Mouse (Mus musculus) heart, embryonic 12.5 days (tissue): ENCODE measurements around the gene AV320801. TPM values are rescaled to one million over a fixed set of nuclear protein-coding genes. Genes with fewer than 3 reads are reported as not detected.
"Not testable (repeated sequence)": the region's sequence is repeated elsewhere in the genome, so short reads cannot be mapped to it uniquely, and the experiment has no call there.

Experiments used
- ATAC-seq: fragments of 200-750 bp; cut with Nextera tagmentation; 2 replicates; pipeline ENCODE4 v1.8.0; 2017; ENCODE audit warnings: moderate TSS enrichment, moderate library complexity; ENCODE audit not compliant: insufficient number of reproducible peaks, low FRiP score
- H3K27ac ChIP-seq: fragments of 300-500 bp; sonication (generic); 2 replicates; pipeline ENCODE4 v1.5.1; 2016; ENCODE audit warnings: mild to moderate bottlenecking, moderate library complexity; ENCODE audit not compliant: poor library complexity, severe bottlenecking
- H3K27me3 ChIP-seq: fragments of 300-500 bp; sonication (generic); replicated peaks from 2 replicates; pipeline ENCODE4 v1.6.1; 2016; ENCODE audit warnings: mild to moderate bottlenecking, moderate library complexity
- H3K36me3 ChIP-seq: fragments of 300-500 bp; sonication (generic); 2 replicates; pipeline ENCODE4 v1.6.1; 2016; ENCODE audit warnings: mild to moderate bottlenecking, moderate library complexity
- H3K4me1 ChIP-seq: fragments of 300-500 bp; sonication (generic); replicated peaks from 2 replicates; pipeline ENCODE4 v1.6.1; 2016; ENCODE audit warnings: mild to moderate bottlenecking
- H3K4me2 ChIP-seq: fragments of 300-500 bp; sonication (generic); 2 replicates; pipeline ENCODE4 v1.6.1; 2016; ENCODE audit warnings: mild to moderate bottlenecking, moderate library complexity
- H3K4me3 ChIP-seq: fragments of 300-500 bp; sonication (generic); 2 replicates; pipeline ENCODE4 v1.5.1; 2016; ENCODE audit warnings: mild to moderate bottlenecking
- H3K9ac ChIP-seq: fragments of 300-500 bp; sonication (generic); 2 replicates; pipeline ENCODE4 v1.6.1; 2016; ENCODE audit warnings: mild to moderate bottlenecking, moderate library complexity
- H3K9me3 ChIP-seq: fragments of 300-500 bp; sonication (generic); replicated peaks from 2 replicates; pipeline ENCODE4 v1.6.1; 2016; ENCODE audit warnings: mild to moderate bottlenecking, moderate library complexity
- WGBS: fragments of 180-500 bp; shearing (Covaris S2); methylation state at CpG from one replicate; pipeline ENCODE4 v1.1.7; 2016; 5-methylcytosine and 5-hydroxymethylcytosine counted together
- polyA plus RNA-seq: library from polyadenylated mRNA; unstranded; fragments of >200 nt; fragmentation: Nextera tagmentation; extraction: Ambion mirVana; gene quantifications from 2 replicates; pipeline ENCODE4 v1.2.1, GENCODE M21; 2016

AV320801 gene
- polyA plus RNA-seq = not detected in 2 replicates

GRCm38 (mm10) chrX:135494288-135494687 is at the start of gene AV320801:
Gene AV320801, plus strand, starts transcription at chrX:135494588.
- not testable (repeated sequence) for H3K27me3 ChIP-seq, H3K4me1 ChIP-seq, H3K27ac ChIP-seq, H3K9ac ChIP-seq, H3K4me2 ChIP-seq, H3K4me3 ChIP-seq, H3K9me3 ChIP-seq, ATAC-seq, H3K36me3 ChIP-seq
- 93% methylated on average over 8 of the region's 14 CpGs for WGBS

GRCm38 (mm10) chrX:135464160-135464559 is 30.2 kb upstream of the AV320801 start:
- not testable (repeated sequence) for H3K4me2 ChIP-seq, H3K4me1 ChIP-seq, H3K27me3 ChIP-seq, H3K9me3 ChIP-seq, H3K9ac ChIP-seq, ATAC-seq, H3K4me3 ChIP-seq, H3K36me3 ChIP-seq, H3K27ac ChIP-seq
- WGBS = no CpG with 5 or more reads among the region's 3 CpGs

GRCm38 (mm10) chrX:135481902-135482301 is 12.5 kb upstream of the AV320801 start:
- not testable (repeated sequence) for H3K27ac ChIP-seq, ATAC-seq, H3K9me3 ChIP-seq, H3K4me3 ChIP-seq, H3K27me3 ChIP-seq, H3K4me2 ChIP-seq, H3K36me3 ChIP-seq, H3K4me1 ChIP-seq, H3K9ac ChIP-seq
- no CpG with 5 or more reads among the region's 6 CpGs for WGBS

- not testable (repeated sequence) for H3K9me3 ChIP-seq, H3K4me3 ChIP-seq, ATAC-seq, H3K27ac ChIP-seq, H3K4me2 ChIP-seq, H3K4me1 ChIP-seq, H3K9ac ChIP-seq, H3K27me3 ChIP-seq, H3K36me3 ChIP-seq
- WGBS = no CpG with 5 or more reads among the region's 3 CpGs
Observed at GRCm38 (mm10) chrX:135483183-135483582, 11.2 kb upstream of the AV320801 start.

Other genes with a start within 250 kb of the AV320801 start
- not detected in 2 replicates for gene Pramel3, start 192.3 kb upstream of the AV320801 start, polyA plus RNA-seq
- gene Gm5128, start 121.3 kb upstream of the AV320801 start, polyA plus RNA-seq = not detected in 2 replicates
- gene Gm7903, start 60.8 kb upstream of the AV320801 start, polyA plus RNA-seq = not detected in 2 replicates
- 0.29 and 0.40 TPM in 2 replicates for gene Nxf7, start 104.2 kb downstream of the AV320801 start, polyA plus RNA-seq
- gene Prame, start 133.1 kb downstream of the AV320801 start, polyA plus RNA-seq = not detected in 2 replicates
- not detected in 2 replicates for gene Tcp11x2, start 199.2 kb downstream of the AV320801 start, polyA plus RNA-seq
- 1.7 TPM in 1 of 2 replicates, not detected in the other for gene Tmsb15a, start 230.7 kb downstream of the AV320801 start, polyA plus RNA-seq
- 9.8 and 9.9 TPM in 2 replicates for gene Armcx5, start 248.1 kb downstream of the AV320801 start, polyA plus RNA-seq
- 48.5 and 48.7 TPM in 2 replicates for gene Gprasp1, start 248.1 kb downstream of the AV320801 start, polyA plus RNA-seq